Mouse (Mus musculus) hindbrain, embryonic 12.5 days (tissue): Measurements from ENCODE around the gene Pias4. TPM values are rescaled to one million over a fixed set of nuclear protein-coding genes. Genes with fewer than 3 reads are reported as not detected.
"Not testable (repeated sequence)": the region's sequence is repeated elsewhere in the genome, so short reads cannot be mapped to it uniquely, and the experiment has no call there.

Experiments
- ATAC-seq: fragments of 200-750 bp; cut with Nextera tagmentation; 2 replicates; pipeline ENCODE4 v1.8.0; 2017; ENCODE audit warnings: moderate TSS enrichment; ENCODE audit not compliant: low FRiP score
- H3K27ac ChIP-seq: fragments of 300-500 bp; sonication (generic); 2 replicates; pipeline ENCODE4 v1.5.1; 2016; ENCODE audit warnings: mild to moderate bottlenecking
- H3K27me3 ChIP-seq: fragments of 300-500 bp; sonication (generic); 2 replicates; pipeline ENCODE4 v1.6.1; 2016; ENCODE audit warnings: mild to moderate bottlenecking
- H3K36me3 ChIP-seq: fragments of 300-500 bp; sonication (generic); 2 replicates; pipeline ENCODE4 v1.6.1; 2016; ENCODE audit warnings: mild to moderate bottlenecking
- H3K4me1 ChIP-seq: fragments of 300-500 bp; sonication (generic); 2 replicates; pipeline ENCODE4 v1.6.1; 2016
- H3K4me2 ChIP-seq: fragments of 300-500 bp; sonication (generic); replicated peaks from 2 replicates; pipeline ENCODE4 v1.6.1; 2016; ENCODE audit warnings: mild to moderate bottlenecking
- H3K4me3 ChIP-seq: fragments of 300-500 bp; sonication (generic); 2 replicates; pipeline ENCODE4 v1.5.1; 2016; ENCODE audit warnings: mild to moderate bottlenecking
- H3K9ac ChIP-seq: fragments of 300-500 bp; sonication (generic); 2 replicates; pipeline ENCODE4 v1.6.1; 2016; ENCODE audit warnings: mild to moderate bottlenecking, moderate library complexity
- H3K9me3 ChIP-seq: fragments of 300-500 bp; sonication (generic); replicated peaks from 2 replicates; pipeline ENCODE4 v1.6.1; 2016; ENCODE audit warnings: mild to moderate bottlenecking
- WGBS: fragments of 180-500 bp; shearing (Covaris S2); methylation state at CpG from one replicate; pipeline ENCODE4 v1.1.7; 2016; 5-methylcytosine and 5-hydroxymethylcytosine counted together
- polyA plus RNA-seq: library from polyadenylated mRNA; unstranded; fragments of >200 nt; fragmentation: Nextera tagmentation; extraction: Ambion mirVana; gene quantifications from 2 replicates; pipeline ENCODE4 v1.2.1, GENCODE M21; 2016

The Pias4 gene
- polyA plus RNA-seq: 56.7 and 59.2 TPM in 2 replicates

DNA sequence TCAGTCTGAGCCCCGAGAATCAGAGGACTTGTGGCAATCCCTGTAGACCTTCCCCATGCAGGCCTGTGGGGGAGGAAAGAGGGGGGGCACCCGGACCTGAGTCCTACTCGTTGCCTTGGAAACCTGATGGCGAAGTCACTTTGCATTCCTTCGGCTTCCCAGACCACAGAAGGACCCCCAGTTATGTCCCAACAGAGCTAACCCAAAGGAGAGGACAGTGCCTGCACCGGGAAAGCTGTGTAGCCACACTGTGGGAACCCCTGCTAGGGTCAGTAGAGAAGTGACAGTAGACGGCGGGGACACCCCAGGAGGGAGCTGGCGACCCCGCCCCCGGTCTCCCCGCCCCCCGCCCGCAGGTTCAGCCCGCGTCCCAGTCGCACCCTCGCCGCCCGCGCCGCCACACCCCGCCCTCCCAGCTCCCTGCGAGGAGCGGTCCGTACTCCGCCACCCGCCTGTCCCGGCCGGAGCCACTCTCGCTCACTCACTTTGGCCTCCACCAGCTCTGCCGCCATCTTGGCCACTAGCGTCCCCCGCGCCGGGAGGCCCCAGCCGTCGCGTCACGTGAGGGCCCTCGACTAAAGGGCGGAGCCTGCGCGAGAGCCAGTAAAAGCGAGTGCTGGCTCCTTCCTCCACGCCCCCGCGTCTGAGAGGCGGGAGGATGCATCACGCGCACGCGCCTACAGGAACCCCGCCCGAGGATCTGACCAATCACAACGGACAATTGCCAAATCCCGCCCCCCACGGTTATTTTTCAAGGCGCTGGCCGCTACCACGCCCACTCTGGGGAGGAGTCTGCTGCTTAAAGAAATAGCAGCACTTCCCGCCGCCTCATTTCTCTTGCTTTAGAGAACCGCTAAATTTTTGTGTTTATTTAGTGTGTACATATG is at the start of gene Pias4:
Pias4 (minus strand) TSS at position 724 of the 887 bp plus-strand sequence.
- H3K4me1 ChIP-seq: peaks cover 21% of the 10 kb centered on the region
- WGBS: under 1% methylated on average over 48 of the region's 64 CpGs

DNA sequence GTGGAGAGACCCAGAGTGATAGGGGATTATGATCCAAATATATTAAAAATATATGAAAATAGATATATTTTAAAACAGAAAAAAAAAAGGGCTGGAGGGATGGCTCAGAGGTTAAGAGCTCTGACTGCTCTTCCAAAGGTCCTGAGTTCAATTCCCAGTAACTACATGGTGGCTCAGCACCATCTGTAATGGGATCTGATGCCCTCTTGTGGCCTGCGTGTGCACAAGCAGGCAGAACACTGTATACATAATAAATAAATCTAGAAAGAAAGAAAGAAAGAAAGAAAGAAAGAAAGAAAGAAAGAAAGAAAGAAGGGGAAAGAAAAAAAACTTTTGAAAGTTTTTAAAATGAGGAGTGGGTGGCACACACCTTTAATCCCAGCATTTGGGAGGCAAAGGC is 49.5 kb upstream of the Pias4 start:
- peaks cover 75% of the 10 kb centered on the region for H3K36me3 ChIP-seq
- not testable (repeated sequence) for ATAC-seq, H3K4me3 ChIP-seq, H3K4me2 ChIP-seq, H3K9me3 ChIP-seq, H3K27me3 ChIP-seq, H3K9ac ChIP-seq, H3K27ac ChIP-seq, H3K4me1 ChIP-seq
- 22% methylated on average over 1 of the region's 1 CpGs for WGBS

More for the DNA sequence above, at the start of gene Pias4:
- Histone ChIP-seq H3K4me3 (peak within 1 kb of the TSS; percentile 89), H3K9me3 (no peaks in the 10 kb centered on the region), H3K27me3 (no peaks in the 10 kb centered on the region), H3K36me3 (peaks cover 13% of the 10 kb centered on the region), H3K27ac (peak within 1 kb of the TSS; percentile 66), H3K4me2 (peak within 1 kb of the TSS; percentile 87), H3K9ac (peak within 1 kb of the TSS; percentile 88)
- peak; percentile 90 for ATAC-seq

- H3K4me1 ChIP-seq: no peaks in the 10 kb centered on the region
- no peak overlapping the region for H3K4me2 ChIP-seq
- ATAC-seq: no peak
- no peaks in the 10 kb centered on the region for H3K27me3 ChIP-seq
- 87% methylated on average over 6 of the region's 6 CpGs for WGBS
- H3K9ac ChIP-seq: no peak overlapping the region
- no peak overlapping the region for H3K27ac ChIP-seq
- H3K36me3 ChIP-seq: peaks cover 77% of the 10 kb centered on the region
- peaks cover 7% of the 10 kb centered on the region; the same call in 1 of the 2 replicates for H3K9me3 ChIP-seq
- H3K4me3 ChIP-seq: no peak overlapping the region
Measured at GRCm38 (mm10) chr10:81216810-81217209, 49.1 kb upstream of the Pias4 start.

- Histone ChIP-seq H3K27me3 (no peaks in the 10 kb centered on the region), H3K4me3 (no peak overlapping the region), H3K36me3 (peaks cover 77% of the 10 kb centered on the region), H3K4me1 (no peaks in the 10 kb centered on the region), H3K9ac (no peak overlapping the region), H3K9me3 (peaks cover 9% of the 10 kb centered on the region; the same call in 1 of the 2 replicates), H3K4me2 (no peak overlapping the region), H3K27ac (no peak overlapping the region)
- whole genome bisulfite sequencing: 95% methylated on average over 6 of the region's 6 CpGs
- ATAC-seq: no peak
Measured at GRCm38 (mm10) chr10:81216260-81216659, 48.5 kb upstream of the Pias4 start.

DNA sequence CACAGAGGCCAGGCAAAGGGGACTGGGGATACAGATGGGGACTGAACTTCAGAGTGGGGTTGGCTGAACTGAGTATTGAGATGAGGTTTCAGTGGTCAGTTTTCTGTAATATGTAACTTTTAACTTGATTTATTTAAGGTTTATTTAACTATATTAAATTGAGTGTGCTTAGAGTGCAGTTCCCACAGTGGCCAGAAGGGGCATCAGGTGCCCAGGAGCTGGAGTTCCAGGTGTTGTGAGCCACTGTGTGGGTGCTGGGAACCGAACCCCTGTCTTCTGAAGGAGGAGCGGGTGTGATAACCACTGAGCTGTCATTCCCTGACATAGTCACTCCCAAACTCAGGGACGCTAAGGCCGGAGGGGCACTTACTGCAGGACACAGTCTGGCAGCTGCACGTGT is 42.4 kb upstream of the Pias4 start:
- WGBS: 97% methylated on average over 5 of the region's 5 CpGs
- peaks cover 17% of the 10 kb centered on the region for H3K9me3 ChIP-seq
- H3K4me1 ChIP-seq: no peaks in the 10 kb centered on the region

GRCm38 (mm10) chr10:81204137-81204536 is 36.4 kb upstream of the Pias4 start:
- Histone ChIP-seq H3K36me3 (peaks cover 30% of the 10 kb centered on the region), H3K9me3 (no peaks in the 10 kb centered on the region), H3K27me3 (peaks cover 15% of the 10 kb centered on the region; the same call in 1 of the 2 replicates), H3K4me1 (no peaks in the 10 kb centered on the region), H3K27ac (peak overlapping the region; percentile 12; the same call in 1 of the 2 replicates), H3K4me2 (no peak overlapping the region), H3K9ac (no peak overlapping the region), H3K4me3 (no peak overlapping the region)
- ATAC-seq: no peak
- WGBS: 73% methylated on average over 4 of the region's 4 CpGs

More for the DNA sequence above, 42.4 kb upstream of the Pias4 start:
- Histone ChIP-seq H3K27me3 (no peaks in the 10 kb centered on the region), H3K9ac (no peak overlapping the region), H3K36me3 (peaks cover 84% of the 10 kb centered on the region), H3K27ac (no peak overlapping the region), H3K4me2 (no peak overlapping the region), H3K4me3 (no peak overlapping the region)
- no peak for ATAC-seq

GRCm38 (mm10) chr10:81202978-81203720 is 35.4 kb upstream of the Pias4 start:
- 68% methylated on average over 8 of the region's 8 CpGs for WGBS
- H3K27ac ChIP-seq: no peak overlapping the region
- ATAC-seq: no peak

GRCm38 (mm10) chr10:81201807-81202758 is 34.4 kb upstream of the Pias4 start, which contains the start of gene Nmrk2:
TSS of gene Nmrk2 (minus strand) at chr10:81202051.
- H3K36me3 ChIP-seq: peaks cover 14% of the 10 kb centered on the region
- H3K27ac ChIP-seq: no peak within 1 kb of the TSS
- no peaks in the 10 kb centered on the region for H3K9me3 ChIP-seq
- 63% methylated on average over 13 of the region's 13 CpGs for WGBS
- no peaks in the 10 kb centered on the region for H3K4me1 ChIP-seq
- peak within 1 kb of the TSS; percentile 1; the same call in 1 of the 2 replicates for H3K9ac ChIP-seq
- H3K4me2 ChIP-seq: no peak within 1 kb of the TSS
- no peak within 1 kb of the TSS for H3K4me3 ChIP-seq
- peaks cover 24% of the 10 kb centered on the region for H3K27me3 ChIP-seq
- no peak for ATAC-seq

More at GRCm38 (mm10) chr10:81202978-81203720, 35.4 kb upstream of the Pias4 start:
- peaks cover 24% of the 10 kb centered on the region for H3K36me3 ChIP-seq
- no peak overlapping the region for H3K4me2 ChIP-seq
- H3K27me3 ChIP-seq: peaks cover 18% of the 10 kb centered on the region; the same call in 1 of the 2 replicates
- no peak overlapping the region for H3K9ac ChIP-seq
- H3K4me1 ChIP-seq: no peaks in the 10 kb centered on the region
- H3K9me3 ChIP-seq: no peaks in the 10 kb centered on the region
- H3K4me3 ChIP-seq: no peak overlapping the region

GRCm38 (mm10) chr10:81200605-81201287 is 33.0 kb upstream of the Pias4 start:
- Histone ChIP-seq H3K4me3 (no peak overlapping the region), H3K27ac (no peak overlapping the region), H3K36me3 (0 out of 2 replicates have a peak, but pooled peaks cover 5% of the 10 kb centered on the region), H3K27me3 (peaks cover 37% of the 10 kb centered on the region), H3K9me3 (no peaks in the 10 kb centered on the region), H3K4me1 (no peaks in the 10 kb centered on the region), H3K9ac (no peak overlapping the region; the same call in 1 of the 2 replicates), H3K4me2 (no peak overlapping the region)
- ATAC-seq: no peak
- WGBS: 75% methylated on average over 20 of the region's 20 CpGs

DNA sequence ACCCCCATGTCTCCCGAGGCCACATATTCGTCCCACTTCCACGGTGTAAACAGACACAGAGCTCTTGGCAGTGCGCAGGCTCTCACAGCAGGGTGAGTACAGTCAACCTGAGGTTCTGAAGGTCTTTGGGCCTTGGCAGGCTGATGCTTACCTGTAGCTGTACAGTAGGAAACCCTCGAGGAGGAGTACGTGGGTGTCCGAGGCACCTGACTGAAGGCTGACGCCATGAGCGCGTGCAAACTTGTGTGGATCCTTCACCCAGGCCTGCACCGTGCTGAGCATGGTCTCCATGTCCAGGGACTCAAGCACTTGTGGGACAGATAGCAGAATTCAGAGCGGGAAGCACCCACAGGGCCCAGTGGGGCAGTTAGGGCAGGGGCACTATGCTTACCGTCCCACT is 32.4 kb upstream of the Pias4 start:
- no peak overlapping the region for H3K4me3 ChIP-seq
- no peaks in the 10 kb centered on the region for H3K4me1 ChIP-seq
- peaks cover 43% of the 10 kb centered on the region for H3K27me3 ChIP-seq
- 87% methylated on average over 13 of the region's 13 CpGs for WGBS
- 0 out of 2 replicates have a peak overlapping the region, but pooled peaks have one; percentile 27 for H3K9ac ChIP-seq
- no peaks in the 10 kb centered on the region for H3K9me3 ChIP-seq
- H3K4me2 ChIP-seq: no peak overlapping the region
- ATAC-seq: no peak
- H3K27ac ChIP-seq: no peak overlapping the region
- H3K36me3 ChIP-seq: 0 out of 2 replicates have a peak, but pooled peaks cover 5% of the 10 kb centered on the region

- no peak overlapping the region for H3K27ac ChIP-seq
- WGBS: 84% methylated on average over 6 of the region's 6 CpGs
- H3K36me3 ChIP-seq: no peaks in the 10 kb centered on the region
- H3K4me2 ChIP-seq: no peak overlapping the region
- peaks cover 55% of the 10 kb centered on the region for H3K27me3 ChIP-seq
- no peaks in the 10 kb centered on the region for H3K9me3 ChIP-seq
- no peak overlapping the region for H3K9ac ChIP-seq
- no peak overlapping the region for H3K4me3 ChIP-seq
- peaks cover 7% of the 10 kb centered on the region; the same call in 1 of the 2 replicates for H3K4me1 ChIP-seq
- ATAC-seq: no peak
Measured at GRCm38 (mm10) chr10:81198990-81199389, 31.3 kb upstream of the Pias4 start.
